Mouse (Mus musculus) ES-E14 (cell line): ENCODE measurements around the gene Pts. TPM values are rescaled to one million over a fixed set of nuclear protein-coding genes. Genes with fewer than 3 reads are reported as not detected.
A peak's percentile ranks its signal among the peaks of the same experiment; 100 is the strongest.

ENCODE experiments used
- DNase-seq: peaks from one replicate; pipeline ENCODE4 v3.0.0-alpha.2; 2013; ENCODE audit warnings: low read depth, low spot score
- H3K27ac ChIP-seq: 2 replicates; pipeline ENCODE4 v1.5.1; 2012; ENCODE audit warnings: low read depth, mild to moderate bottlenecking, low read length, moderate library complexity, mixed read lengths; ENCODE audit not compliant: poor library complexity, insufficient read depth, severe bottlenecking
- H3K36me3 ChIP-seq: 2 replicates; pipeline ENCODE4 v1.6.1; 2012; ENCODE audit warnings: mild to moderate bottlenecking, low read length, moderate library complexity, mixed read lengths; ENCODE audit not compliant: control insufficient read depth, poor library complexity, insufficient read depth, severe bottlenecking
- H3K4me1 ChIP-seq, 2 experiments: fragments of 150-350 bp in 1 of 2; sonication (generic) in 1 of 2; 2 replicates each; pipeline ENCODE4 v1.6.1; 2012; ENCODE audit warnings: low read length in 2 of 2, mild to moderate bottlenecking in 1 of 2, mixed read lengths in 1 of 2; ENCODE audit not compliant: control insufficient read depth in 2 of 2, insufficient read depth in 2 of 2, poor library complexity in 1 of 2
- H3K4me3 ChIP-seq, 2 experiments: fragments of 150-350 bp in 1 of 2; sonication (generic) in 1 of 2; 2 replicates each; pipeline ENCODE4 v1.5.1; 2012; ENCODE audit warnings: low read length in 2 of 2, low read depth in 1 of 2, mild to moderate bottlenecking in 1 of 2, mixed read lengths in 1 of 2; ENCODE audit not compliant: insufficient read depth in 1 of 2, poor library complexity in 1 of 2, severe bottlenecking in 1 of 2
- H3K9ac ChIP-seq: 2 replicates; pipeline ENCODE4 v1.6.1; 2012; ENCODE audit warnings: low read depth, mild to moderate bottlenecking, low read length, mixed read lengths; ENCODE audit not compliant: poor library complexity, insufficient read depth, severe bottlenecking
- H3K9me3 ChIP-seq: fragments of 150-350 bp; sonication (generic); 2 replicates; pipeline ENCODE4 v1.6.1; 2012; ENCODE audit warnings: low read depth, mild to moderate bottlenecking, low read length; ENCODE audit not compliant: control insufficient read depth, insufficient read depth
- CHD2 ChIP-seq: IDR thresholded peaks from 2 replicates; pipeline ENCODE4 v1.6.1; 2014; ENCODE audit warnings: mild to moderate bottlenecking, low read depth, low read length, inconsistent platforms
- HCFC1 ChIP-seq: IDR thresholded peaks from 2 replicates; pipeline ENCODE4 v1.6.1; 2012; ENCODE audit warnings: low read length, inconsistent platforms, borderline replicate concordance; ENCODE audit not compliant: insufficient read depth
- MAFK ChIP-seq: IDR thresholded peaks from 2 replicates; pipeline ENCODE4 v1.6.1; 2014; ENCODE audit warnings: mild to moderate bottlenecking, low read depth, low read length, inconsistent platforms; ENCODE audit not compliant: insufficient read depth
- ZC3H11A ChIP-seq: IDR thresholded peaks from 2 replicates; pipeline ENCODE4 v1.6.1; 2012; ENCODE audit warnings: low read depth, mild to moderate bottlenecking, inconsistent platforms, low read length, borderline replicate concordance
- ZNF384 ChIP-seq: IDR thresholded peaks from 2 replicates; pipeline ENCODE4 v1.6.1; 2012; ENCODE audit warnings: low read depth, low read length, inconsistent platforms
- in situ Hi-C, 2 experiments: fragments of 600-800 bp; cut with MboI; formaldehyde crosslinking; loops; one replicate each; pipeline ENCODE4 v1.15.1; 2025; ENCODE audit warnings: low sequenced_read_pairs in 2 of 2, inconsistent platforms in 1 of 2; ENCODE audit not compliant: unreplicated experiment in 2 of 2
- total RNA-seq: library from RNA; depleted of rRNA; stranded (reverse); fragments of 300-350 nt; gene quantifications from 2 replicates; pipeline ENCODE4 v1.2.3, GENCODE M21; 2012

Gene Pts
- total RNA-seq, 1 experiment, result 6.8 TPM

DNA sequence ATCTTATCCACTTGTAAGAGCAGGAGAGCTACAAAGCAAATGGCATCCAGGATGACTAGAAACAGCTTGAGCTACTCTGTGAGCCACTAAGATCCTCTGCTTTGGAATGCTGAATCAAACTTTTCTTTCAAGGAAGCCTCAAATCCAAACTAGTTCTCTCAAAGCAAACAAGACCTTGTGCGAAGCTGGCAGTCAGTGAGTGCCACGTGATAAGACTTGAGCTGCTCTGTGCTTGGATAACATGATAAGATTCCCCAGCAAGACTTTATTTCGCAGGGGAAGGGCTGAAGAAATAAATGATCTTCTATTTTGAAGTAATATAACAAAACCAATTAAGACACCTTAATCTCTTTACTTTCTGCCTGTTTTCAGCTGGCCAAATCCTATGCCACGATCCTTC, 37.4 kb upstream of the Pts start:
- no peaks in the 10 kb centered on the region for H3K9me3 ChIP-seq
- no peak overlapping the region for H3K27ac ChIP-seq
- in situ Hi-C loops, result no loop called here
- 0 out of 4 replicates have a peak, but pooled peaks cover 0 to 2% of the 10 kb centered on the region in 2 experiments for H3K4me1 ChIP-seq
- H3K36me3 ChIP-seq, result no peaks in the 10 kb centered on the region
- no peak for TF ChIP-seq CHD2
- TF ChIP-seq HCFC1, result no peak
- no peak for TF ChIP-seq ZNF384
- no peak for TF ChIP-seq ZC3H11A
- TF ChIP-seq MAFK, result no peak
- H3K9ac ChIP-seq, result no peak overlapping the region
- no peak overlapping the region for H3K4me3 ChIP-seq
- no peak for DNase-seq

DNA sequence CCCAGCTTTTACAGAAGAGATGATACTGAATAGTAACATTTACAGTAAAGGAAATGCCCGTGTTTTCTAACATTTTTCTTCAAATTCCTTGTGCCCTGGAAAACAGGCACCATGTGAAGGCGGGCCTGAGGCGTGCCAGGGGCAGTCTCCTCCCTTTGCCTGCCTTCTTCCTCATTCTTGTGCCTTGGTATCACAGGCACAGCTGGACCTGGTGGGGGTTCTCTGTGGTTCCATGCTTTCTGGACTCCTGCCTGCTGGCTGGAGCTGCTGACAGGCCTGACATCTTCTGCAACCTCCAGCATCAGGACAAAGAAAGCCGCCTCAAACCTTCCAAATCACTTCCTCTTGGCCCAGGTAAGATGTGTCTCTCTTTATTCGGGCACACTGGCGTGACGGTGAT, 36.6 kb upstream of the Pts start:
- in situ Hi-C loops, result no loop called here
- TF ChIP-seq MAFK (no peak), ZC3H11A (no peak), ZNF384 (no peak), HCFC1 (no peak), CHD2 (no peak)

GRCm38 (mm10) chr9:50561918-50562360, 33.4 kb upstream of the Pts start:
- no peak overlapping the region for H3K4me3 ChIP-seq
- no peak overlapping the region for H3K27ac ChIP-seq
- H3K4me1 ChIP-seq, result 0 out of 4 replicates have a peak, but pooled peaks cover 0 to 3% of the 10 kb centered on the region in 2 experiments
- H3K9me3 ChIP-seq, result no peaks in the 10 kb centered on the region
- no peak overlapping the region for H3K9ac ChIP-seq
- in situ Hi-C loops, result no loop called here
- TF ChIP-seq ZNF384 (no peak), HCFC1 (no peak), MAFK (no peak), CHD2 (no peak), ZC3H11A (no peak)
- no peaks in the 10 kb centered on the region for H3K36me3 ChIP-seq
- DNase-seq, result no peak

More for the DNA sequence above, 36.6 kb upstream of the Pts start:
- Histone ChIP-seq H3K27ac (no peak overlapping the region), H3K9me3 (no peaks in the 10 kb centered on the region), H3K9ac (no peak overlapping the region), H3K4me3 (no peak overlapping the region), H3K4me1 (0 out of 4 replicates have a peak, but pooled peaks cover 0 to 3% of the 10 kb centered on the region in 2 experiments), H3K36me3 (no peaks in the 10 kb centered on the region)
- no peak for DNase-seq

GRCm38 (mm10) chr9:50561145-50561917, 32.8 kb upstream of the Pts start, which contains the start of gene Tex12:
TSS of gene Tex12 (minus strand) at chr9:50561325.
- H3K9me3 ChIP-seq, result no peaks in the 10 kb centered on the region
- H3K27ac ChIP-seq, result no peak within 1 kb of the TSS
- DNase-seq, result peak; percentile 33
- in situ Hi-C loops, result no loop called here
- peak within 1 kb of the TSS in 1 of 2 experiments; percentile 33; a peak in 1 of 4 replicates for H3K4me3 ChIP-seq
- no peaks in the 10 kb centered on the region for H3K36me3 ChIP-seq
- TF ChIP-seq CHD2, result peak; percentile 48; the same call in 1 of the 2 replicates
- TF ChIP-seq ZNF384, result no peak
- no peak for TF ChIP-seq HCFC1
- no peak for TF ChIP-seq ZC3H11A
- TF ChIP-seq MAFK, result no peak
- peak within 1 kb of the TSS; percentile 37; the same call in 1 of the 2 replicates for H3K9ac ChIP-seq
- 0 out of 4 replicates have a peak, but pooled peaks cover 0 to 3% of the 10 kb centered on the region in 2 experiments for H3K4me1 ChIP-seq
